Mouse (Mus musculus): Measurements from ENCODE around the gene Myo15. TPM values are rescaled to one million over a fixed set of nuclear protein-coding genes. Genes with fewer than 3 reads are reported as not detected.
"Not testable (repeated sequence)": the region's sequence is repeated elsewhere in the genome, so short reads cannot be mapped to it uniquely, and the experiment has no call there.

Myo15 gene
- total RNA-seq, 2 experiments from 2014 or later = 0.11 to 0.12 TPM

GRCm38 (mm10) chr11:60540002-60540610 lies 71.0 kb downstream of the Myo15 start:
- intact Hi-C loops (cut with DNase I) = no loop called here
- peak; percentile 21 to 25 for DNase-seq (ENCODE audit: low spot score in 2 of 2)

GRCm38 (mm10) chr11:60540761-60541160 lies 71.6 kb downstream of the Myo15 start:
- no peak for DNase-seq (ENCODE audit: low spot score in 2 of 2)
- intact Hi-C loops (cut with DNase I) = no loop called here

DNA sequence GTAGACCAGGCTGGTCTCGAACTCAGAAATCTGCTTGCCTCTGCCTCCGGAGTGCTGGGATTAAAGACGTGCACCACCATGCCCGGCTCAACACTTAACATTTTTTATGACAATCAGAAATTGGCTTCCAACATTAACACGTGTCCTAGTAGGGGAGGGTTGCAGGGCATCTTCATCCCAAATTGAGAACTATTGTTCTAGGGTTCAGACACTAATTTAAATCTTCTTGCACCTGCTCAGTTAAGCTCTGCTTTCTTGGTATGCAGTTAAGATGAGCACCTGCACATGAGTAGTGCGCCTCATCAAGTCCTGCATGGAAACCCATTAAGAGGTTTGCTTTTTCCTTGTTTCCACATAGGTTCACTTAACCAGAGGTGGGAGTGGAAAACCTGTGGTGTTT lies 72.7 kb downstream of the Myo15 start:
- intact Hi-C loops (cut with DNase I) = no loop called here
- DNase-seq (ENCODE audit: low spot score in 2 of 2) = no peak

- DNase-seq (ENCODE audit: low spot score in 2 of 2); intact Hi-C loops (cut with DNase I): not testable (repeated sequence)
Measured at GRCm38 (mm10) chr11:60543211-60543610, 74.1 kb downstream of the Myo15 start.

GRCm38 (mm10) chr11:60545433-60545832 lies 76.3 kb downstream of the Myo15 start:
- DNase-seq (ENCODE audit: low spot score in 2 of 2) = no peak
- intact Hi-C loops (cut with DNase I) = no loop called here

DNA sequence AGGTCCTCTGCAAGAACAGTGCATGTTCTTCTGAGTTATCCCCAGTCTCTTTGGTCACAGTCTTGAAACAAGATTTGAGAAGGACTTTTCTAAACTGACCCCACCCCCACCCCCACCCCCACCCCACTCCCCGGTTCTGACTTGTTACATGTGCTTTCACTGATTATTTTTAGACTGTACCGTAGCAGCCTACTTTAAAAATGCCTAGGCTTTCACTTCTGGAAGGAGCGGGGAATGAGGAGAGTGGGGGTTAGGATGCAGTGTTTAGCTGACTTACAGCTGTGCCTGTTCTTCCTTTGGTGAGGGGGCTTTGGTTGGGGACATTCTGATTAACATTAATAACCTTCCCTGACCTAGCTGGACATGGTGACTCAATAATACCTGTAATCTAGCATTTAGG lies 79.0 kb downstream of the Myo15 start:
- intact Hi-C loops (cut with DNase I) = no loop called here
- DNase-seq (ENCODE audit: low spot score in 2 of 2) = no peak

DNA sequence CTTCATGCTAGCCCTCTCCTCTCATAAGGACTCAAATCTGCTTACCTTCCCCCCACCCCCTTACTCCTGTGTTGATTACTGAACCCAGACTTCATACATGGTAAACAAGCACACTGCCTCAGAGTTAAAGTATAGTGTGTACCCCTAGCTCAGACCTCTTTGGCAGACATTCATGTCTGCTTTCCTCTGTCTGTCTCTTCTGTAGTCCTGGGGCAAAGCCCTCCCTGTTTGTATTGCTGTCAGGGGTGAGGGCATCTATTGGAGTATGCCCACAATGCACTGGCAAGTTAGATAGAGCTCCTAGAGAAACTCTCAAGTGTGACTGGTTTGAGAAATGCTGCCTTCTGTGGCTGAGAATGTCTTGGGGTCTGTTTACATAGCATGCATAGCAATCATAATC lies 84.0 kb downstream of the Myo15 start:
- DNase-seq (ENCODE audit: low spot score in 2 of 2) = no peak
- intact Hi-C loops (cut with DNase I) = no loop called here

- DNase-seq (ENCODE audit: low spot score in 2 of 2) = no peak
- intact Hi-C loops (cut with DNase I) = no loop called here
Measured at GRCm38 (mm10) chr11:60557675-60558074, 88.5 kb downstream of the Myo15 start.

DNA sequence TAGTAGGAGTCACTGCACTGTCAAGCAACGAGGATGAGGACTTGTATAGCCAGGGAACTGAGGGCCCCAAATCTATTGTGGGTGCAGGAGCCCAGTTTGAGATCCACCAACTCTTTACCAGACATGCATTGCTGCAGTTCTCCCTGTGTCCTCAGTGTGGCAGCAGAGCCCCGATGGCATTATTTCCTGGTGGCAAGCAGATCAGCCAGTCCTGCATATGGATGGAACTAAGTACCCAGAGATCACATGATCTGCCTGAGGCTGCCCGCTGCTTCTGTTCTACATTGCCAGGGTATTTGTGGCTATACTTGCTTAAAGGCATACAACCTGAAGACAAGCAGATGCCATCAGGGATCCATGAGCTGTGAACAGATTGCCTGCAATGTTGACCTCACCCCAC lies 90.2 kb downstream of the Myo15 start:
- intact Hi-C loops (cut with DNase I) = no loop called here
- DNase-seq (ENCODE audit: low spot score in 2 of 2) = peak; percentile 65 to 68

DNA sequence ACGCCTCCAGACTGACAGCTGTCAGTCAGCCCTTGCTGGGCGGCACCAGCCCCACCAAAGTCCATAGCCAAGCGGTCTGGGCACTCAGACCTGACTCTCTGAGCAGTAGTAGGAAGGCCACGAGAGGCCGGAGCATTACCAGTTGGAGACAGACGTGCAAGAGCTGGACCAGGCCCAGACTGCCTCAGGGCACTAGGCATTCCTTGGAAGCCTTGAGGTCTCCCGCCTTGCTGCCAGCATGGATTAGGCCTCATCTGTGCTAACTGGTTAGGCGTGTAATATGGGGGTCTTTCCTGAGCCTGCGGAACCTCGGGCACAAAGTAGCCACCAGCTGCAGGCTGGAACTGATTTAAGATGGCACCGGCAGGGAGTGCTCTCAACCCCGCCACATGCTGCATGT lies 104.9 kb downstream of the Myo15 start:
- not testable (repeated sequence) for DNase-seq (ENCODE audit: low spot score in 2 of 2)

More for the DNA sequence above, 104.9 kb downstream of the Myo15 start:
- intact Hi-C loops (cut with DNase I) = not testable (repeated sequence)

Other genes with a start within 250 kb of the Myo15 start
- 10 to 100 TPM; 48.2 to 63.2 TPM for gene Srebf1, start 246.8 kb upstream of the Myo15 start, total RNA-seq (2021)
- 100 to 1,000 TPM; 216 to 221 TPM for gene Tom1l2, start 116.4 kb upstream of the Myo15 start, total RNA-seq (2021)
- gene Drc3, start 116.0 kb upstream of the Myo15 start, total RNA-seq (2021) = 10 to 100 TPM in 1 of 2 experiments, 1 to 10 TPM in 1; 9.6 to 12.3 TPM
- gene Gid4, start 52.2 kb upstream of the Myo15 start, total RNA-seq (2021) = 10 to 100 TPM; 52.1 to 54.8 TPM
- 10 to 100 TPM; 29.9 to 31.5 TPM for gene Atpaf2, start 50.9 kb upstream of the Myo15 start, total RNA-seq (2021)
- gene Drg2, start 14.7 kb upstream of the Myo15 start, total RNA-seq (2021) = 10 to 100 TPM; 74.9 to 77.6 TPM
- gene Alkbh5, start 67.0 kb downstream of the Myo15 start, total RNA-seq (2021) = 10 to 100 TPM; 54.6 to 55.8 TPM
- gene Llgl1, start 230.4 kb downstream of the Myo15 start, total RNA-seq (2021) = 10 to 100 TPM; 37.9 to 41.0 TPM